Mouse (Mus musculus) layer of hippocampus, postnatal 36 days (tissue): ENCODE measurements around the gene Npas2. TPM values are rescaled to one million over a fixed set of nuclear protein-coding genes. Genes with fewer than 3 reads are reported as not detected.

Experiments used
- DNase-seq, 2 experiments: peaks; one replicate each; pipeline ENCODE4 v3.0.0; 2022
- total RNA-seq, 2 experiments: library from RNA; stranded (reverse); gene quantifications; 2 replicates each; pipeline ENCODE4 v1.2.3; 2021

Gene Npas2
- 10 to 100 TPM; 30.1 to 33.5 TPM for total RNA-seq

DNA sequence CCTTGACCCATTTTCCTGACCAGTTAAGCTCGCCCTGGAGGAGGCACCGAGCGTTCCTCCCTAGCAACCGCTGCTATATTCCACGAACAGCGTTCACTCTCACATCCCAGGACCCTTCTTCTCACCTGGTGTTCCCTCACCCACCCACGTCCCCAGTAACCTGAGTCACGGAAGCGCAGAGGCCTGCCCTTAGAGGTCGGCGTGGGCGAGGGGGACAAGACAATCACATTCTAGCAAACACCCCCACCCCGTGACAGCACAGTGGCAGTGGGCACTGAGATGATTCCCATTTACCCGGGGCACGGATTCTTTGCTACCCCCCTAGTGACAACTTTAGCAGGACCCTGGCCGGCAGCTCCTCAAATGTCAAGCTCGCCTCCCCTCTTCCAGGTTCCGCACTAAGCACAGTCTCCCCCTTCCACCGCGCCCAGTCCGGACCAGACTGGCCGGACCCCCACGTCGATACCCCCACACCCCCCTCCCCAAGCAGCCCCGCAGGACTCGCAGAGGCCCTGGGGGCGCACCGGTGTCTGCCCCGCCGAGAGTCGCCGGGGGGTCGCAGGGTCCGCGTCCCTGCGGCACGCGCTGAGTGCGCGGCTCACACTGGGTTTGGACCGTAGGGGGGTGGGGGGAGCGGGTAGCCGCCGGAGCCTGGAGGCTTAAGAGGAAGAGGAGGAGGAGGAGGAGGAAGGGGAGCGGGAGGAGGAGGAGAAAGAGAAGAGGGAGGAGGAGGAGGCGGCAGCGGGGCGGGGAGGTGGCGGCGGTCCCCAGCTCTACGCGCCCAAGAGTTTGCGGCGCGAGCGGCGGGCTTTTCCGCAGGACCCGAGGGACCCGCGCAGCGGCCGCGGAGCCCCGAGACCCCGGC lies at the start of gene Npas2:
Gene Npas2 (plus strand): TSS at position 735 of the 865 bp plus-strand sequence.
- peak in 1 of 2 experiments; percentile 28 for DNase-seq

DNA sequence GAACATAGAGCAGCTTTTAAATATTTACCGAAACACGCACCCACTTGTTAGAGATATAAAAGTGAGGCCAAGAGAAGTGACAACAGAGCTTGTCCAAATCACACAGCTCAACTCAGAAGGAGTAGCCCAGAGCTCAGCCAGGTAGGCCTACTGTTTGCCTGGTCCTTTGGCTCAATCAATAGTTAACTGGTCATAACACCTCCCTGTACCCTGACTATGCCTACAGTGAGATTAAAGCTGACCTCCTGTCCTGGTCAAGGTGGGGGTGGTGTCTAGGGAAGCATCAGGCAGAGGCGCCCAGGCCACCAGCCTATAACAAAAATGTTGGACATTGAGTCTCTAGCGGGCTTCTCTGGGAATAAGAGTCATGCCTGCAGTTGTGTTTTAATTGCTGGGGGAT lies 36.8 kb upstream of the Npas2 start:
- DNase-seq = no peak

DNA sequence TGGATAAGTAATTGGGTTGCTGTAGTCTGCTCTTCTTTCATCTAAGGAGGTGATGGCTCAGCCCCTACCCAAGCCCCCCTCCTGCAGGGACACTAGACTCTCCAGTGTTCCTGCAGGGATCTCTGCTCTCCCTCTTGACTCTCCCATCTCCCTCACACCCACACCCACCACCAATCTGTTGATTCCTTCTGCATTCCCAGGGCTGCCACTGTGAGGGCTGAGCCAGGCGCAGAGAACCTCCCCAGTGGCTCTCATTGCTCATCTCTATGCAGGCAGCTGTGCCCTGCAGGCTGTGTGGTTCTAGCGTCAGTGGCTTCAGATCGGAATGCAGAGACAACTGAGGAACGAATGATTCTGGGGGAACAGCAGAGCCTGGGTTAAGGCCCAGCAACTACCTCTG lies 33.4 kb upstream of the Npas2 start:
- DNase-seq = peak; percentile 24 to 41

DNA sequence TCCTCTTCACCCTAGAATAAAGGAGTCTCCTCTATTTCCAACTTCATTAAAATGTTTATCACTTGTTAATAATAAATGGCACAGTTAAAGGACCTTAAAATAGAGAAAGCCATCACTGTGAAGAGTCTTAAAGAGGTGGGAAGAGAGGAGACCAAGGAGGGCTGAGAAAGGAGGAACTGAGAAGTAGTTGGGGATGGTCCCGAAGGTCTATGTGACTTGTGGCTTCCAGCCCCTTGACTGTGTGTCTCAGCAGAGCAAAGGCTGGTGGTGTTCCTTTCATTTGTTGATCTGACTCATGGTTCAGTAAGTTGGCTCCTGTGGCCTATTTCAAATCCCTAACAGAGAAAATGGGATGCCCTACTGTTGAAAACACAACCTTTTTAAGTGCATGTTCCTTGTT lies 30.5 kb upstream of the Npas2 start:
- DNase-seq = no peak

DNA sequence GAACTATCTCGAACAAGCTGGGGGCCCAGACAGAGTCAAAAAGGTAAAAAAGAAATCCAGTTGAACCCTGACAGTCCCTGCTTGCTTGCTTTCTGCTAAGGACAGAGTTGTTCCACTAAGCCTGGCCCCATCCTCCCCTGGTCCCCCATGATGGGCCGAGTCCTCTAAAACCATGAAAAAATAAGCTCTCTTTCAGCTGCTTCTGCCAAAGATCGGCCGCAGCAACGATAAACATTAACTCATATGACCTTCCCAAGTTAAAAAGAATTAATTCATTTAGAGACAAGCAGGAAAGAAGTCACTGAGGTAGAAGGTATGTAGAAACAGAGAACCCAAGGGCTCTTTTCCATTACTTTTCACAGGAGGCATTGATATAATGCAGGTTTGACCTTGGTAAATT lies 16.8 kb upstream of the Npas2 start:
- no peak for DNase-seq

DNA sequence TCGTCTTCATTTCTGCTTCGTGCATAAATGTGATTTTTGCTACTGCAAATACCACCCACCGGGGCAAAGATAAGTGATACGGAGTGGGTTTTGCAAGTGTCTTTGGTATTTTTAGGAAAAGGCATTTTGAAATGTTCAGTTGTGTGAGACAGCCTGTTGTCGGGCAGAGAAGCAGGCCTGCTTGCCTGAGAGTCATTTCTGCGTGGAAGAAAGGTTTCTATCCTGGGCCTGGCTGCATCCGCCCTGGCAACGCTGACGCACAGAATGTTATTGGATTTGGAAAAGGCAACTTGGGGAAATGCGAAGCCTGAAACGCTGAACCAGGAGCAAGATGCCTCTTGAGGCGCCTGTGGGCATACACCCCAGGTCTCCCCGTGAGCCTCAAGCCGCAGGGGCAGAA lies 16.3 kb upstream of the Npas2 start:
- peak; percentile 50 to 55 for DNase-seq

DNA sequence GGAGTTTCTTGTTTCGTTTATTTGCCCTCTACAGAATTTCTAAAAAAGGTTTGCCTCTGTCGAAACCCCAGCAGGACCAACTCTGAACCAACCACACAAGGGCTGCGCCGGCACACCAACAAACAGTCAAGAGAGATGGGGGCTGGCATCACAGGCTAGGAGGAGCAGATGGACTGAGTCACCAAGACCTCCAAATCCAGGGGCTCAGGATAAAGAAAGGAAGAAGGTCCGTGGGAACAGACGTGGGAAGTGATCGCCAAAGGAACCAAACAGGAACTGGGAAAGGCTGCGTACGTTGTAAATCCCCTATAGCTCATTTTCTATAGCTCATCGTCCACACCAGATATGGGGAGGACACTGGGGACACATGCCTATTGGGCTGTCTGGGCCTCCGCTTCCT lies 13.7 kb upstream of the Npas2 start:
- no peak for DNase-seq

DNA sequence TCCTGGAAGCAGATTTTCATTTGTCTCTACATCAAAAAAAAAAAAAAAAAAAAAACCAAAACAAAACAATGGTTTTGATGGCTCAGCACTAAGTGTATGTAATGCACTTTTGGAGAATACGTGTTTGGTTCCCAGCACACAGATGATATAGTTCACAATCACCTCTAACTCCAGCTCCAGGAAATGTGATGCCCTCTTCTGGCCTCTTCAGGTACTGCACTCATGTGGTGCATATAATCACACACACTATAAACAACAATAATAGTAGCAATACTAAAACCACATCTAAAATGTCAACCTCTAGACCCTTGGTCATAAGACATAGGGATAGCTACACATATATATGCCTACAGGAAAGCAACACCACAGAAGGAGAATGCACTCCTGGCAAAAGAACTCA lies 13.0 kb upstream of the Npas2 start:
- DNase-seq = no peak

DNA sequence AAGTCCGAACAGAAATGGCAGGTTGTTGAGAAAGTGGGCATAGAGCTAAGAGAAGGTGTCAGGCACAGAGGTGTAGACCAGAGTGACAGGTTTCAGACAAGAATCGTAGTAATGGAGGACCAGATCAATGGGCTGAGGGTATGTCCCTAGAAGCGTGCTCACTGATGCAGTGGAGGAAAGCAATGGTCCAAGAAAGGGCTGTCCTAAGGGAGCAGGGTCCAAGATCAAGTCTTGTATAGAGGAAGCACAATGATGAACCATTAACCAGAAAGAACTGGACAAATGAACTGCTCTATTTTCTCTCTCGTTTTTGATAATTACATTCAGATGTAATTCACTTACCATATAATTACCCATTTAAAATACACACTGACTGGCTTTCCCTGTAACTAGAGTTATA lies 11.6 kb upstream of the Npas2 start:
- DNase-seq = no peak

DNA sequence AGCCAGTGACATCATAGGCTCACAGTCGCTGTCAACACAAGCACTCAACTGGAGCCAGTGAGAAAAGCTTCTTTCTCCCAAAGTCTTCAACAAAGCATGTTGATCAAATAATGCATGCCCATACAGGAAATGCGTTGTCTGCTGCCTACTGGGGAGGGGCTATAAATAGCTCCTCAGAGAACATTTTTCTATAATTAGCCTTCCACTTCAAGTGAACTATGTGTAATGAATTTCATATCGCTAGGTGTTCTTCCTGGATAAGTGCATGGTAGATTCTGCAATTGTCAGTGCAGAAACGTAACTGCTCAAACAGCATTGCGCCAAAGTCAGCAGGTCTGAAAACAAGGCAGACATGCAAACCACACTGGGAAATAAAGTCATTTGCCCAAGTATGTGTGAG lies 7.7 kb upstream of the Npas2 start:
- DNase-seq = no peak

DNA sequence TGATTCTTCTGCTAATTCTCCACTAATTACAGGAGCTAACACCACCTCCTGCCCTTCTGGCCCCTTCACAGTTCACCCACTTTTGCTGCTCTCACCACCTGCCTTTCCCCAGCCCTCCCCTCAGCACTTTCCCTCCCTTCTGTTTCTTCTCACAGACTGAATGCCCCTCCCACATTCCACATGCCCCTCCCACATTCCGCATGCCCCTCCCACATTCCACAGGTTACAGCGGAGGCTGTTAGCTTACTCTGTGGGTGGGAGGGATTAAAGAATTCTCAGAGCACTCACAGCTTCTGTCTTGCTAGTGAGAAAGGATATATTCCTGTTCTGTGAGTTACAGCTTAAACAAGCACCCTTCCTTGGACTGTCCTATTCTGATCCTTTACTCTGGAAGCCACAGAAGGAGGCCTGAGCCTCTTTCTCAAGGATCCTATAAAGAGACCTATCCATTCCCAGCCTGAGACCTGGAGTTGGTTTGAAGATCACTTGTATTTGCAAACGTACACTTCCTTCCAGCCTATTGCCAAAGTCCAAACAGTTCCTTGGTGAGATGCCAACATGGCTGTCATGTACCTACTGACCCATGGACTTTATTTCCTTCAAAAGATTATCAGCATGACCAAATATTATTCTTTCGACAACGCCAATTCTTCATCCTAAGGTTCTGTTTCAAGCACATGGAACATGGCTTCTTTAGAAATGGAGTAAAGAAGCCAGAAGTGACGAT lies 6.7 kb upstream of the Npas2 start:
- DNase-seq = no peak

DNA sequence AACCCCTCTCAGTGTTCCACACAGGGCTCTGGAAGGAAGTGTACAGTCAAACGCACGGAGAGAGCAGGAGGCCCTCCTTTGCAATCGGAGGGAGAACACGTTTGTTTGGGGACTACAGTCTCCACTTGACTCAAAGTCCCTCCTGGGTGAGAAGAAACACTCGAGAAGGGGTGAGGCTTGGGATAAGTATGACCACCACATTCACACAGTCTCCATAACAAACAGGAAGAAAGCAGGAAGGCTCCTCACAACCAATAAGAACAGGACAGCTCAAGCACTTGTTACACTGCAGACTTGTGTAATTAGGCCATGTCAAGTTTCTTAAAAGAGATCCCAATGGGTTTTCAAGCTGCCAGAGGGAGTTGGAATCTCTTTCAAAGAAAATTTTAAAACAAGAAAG lies 2.4 kb upstream of the Npas2 start:
- DNase-seq = no peak

DNA sequence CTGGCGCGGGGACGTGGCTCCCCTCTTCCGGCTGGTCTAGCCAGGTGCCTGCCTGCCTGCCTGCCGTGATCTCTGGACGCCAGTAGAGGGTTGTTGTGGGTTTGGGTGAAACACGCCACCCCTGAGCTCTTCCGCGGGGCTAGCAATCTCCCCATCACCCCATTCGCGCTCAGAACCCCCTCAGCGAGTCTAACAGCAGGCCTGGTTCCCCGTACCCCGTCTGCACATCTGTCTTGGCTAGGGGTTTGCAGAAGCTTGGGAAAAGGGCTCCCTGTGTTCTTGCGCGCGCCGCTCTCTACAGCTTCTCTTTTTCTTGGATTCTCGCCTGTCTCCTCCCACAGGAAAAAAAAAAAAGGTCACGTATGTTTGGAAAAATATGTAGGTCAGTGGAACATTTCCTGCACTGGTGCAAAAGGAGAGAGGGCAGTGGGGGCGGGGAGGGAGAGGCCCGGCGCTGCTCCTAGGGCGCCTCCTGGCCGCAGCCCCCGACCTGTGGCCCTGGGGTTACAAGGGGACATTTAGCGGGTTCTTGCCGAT lies 1.0 kb upstream of the Npas2 start:
- DNase-seq = peak; percentile 42 to 45

DNA sequence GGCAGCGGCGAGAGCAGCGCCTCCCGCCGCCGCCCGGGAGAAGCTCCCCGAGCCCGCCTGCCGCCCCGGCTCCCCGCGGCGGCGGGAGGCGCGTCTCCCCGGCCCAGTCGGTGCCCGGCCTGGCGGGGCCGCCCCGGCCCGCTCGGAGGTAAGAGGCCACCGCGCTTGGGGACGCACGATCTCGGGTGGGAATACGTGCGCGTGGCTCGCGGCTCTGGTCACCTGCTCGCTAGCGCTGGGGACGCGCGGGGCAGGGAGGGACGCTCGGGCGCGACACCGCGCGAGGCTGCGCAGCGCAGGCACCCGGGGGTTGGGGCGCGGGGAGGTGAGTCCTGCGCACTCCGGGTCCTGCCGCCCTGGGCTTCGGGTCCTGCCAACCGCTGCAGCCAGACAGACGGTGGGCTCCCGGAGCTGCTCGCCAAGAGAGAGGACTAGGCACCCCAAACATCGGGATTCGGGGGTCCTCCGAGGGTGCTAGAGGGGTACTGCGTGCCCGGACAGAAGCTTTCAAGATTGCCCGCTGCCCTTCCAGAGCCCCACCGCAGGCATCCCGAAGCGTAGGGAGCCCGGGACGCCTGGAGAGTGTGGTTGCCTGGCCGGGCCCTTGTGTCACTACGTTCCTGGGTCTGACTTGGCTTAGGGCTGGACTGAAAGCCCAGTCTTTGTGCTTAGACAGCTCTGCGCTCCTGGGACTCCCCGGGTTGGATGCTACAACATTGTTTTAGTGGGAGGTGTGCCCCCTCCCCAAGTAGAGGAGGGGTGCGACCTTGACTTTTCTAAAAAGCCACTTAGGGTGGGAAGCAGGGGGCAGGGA lies 538 bp downstream of the Npas2 start:
- DNase-seq = peak; percentile 55 to 60

DNA sequence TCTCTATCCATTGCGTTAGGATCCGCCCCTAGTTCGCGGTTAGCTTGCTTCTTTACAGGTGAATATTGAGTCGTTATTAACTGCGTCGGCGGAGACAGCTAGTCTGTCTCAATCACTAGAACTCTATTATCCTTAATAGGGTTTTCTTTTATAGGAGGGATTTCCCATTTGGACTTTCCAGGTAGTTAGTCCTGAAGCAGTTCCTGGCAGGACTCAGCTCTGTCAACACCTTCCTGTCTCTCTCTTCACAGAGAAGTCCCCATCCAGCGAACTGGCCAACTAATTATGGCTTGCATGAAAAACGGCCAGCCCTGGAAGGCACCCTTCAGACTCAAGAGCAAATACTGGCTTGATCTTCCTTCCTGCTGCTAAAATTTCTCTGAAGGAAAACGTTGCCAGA lies 1.4 kb downstream of the Npas2 start:
- no peak for DNase-seq

DNA sequence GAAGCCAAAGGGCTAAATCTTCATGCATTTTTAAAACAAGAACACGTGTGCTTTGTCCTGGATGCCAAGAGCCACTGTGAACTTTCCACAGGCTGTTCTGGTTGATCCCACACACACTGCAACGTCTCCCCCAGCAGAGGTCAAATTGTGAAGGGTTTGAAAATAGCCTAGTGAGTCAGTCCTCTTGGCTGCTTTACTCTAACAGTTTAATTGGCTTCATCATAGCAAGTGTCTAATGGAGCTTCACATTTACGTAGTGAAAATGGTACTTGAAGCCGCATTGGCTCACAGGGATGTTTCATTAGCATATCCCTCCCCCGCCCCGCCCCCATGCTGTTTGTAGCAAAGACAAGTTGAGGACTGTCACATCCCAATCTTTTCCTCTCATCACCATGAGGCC lies 2.6 kb downstream of the Npas2 start:
- no peak for DNase-seq

DNA sequence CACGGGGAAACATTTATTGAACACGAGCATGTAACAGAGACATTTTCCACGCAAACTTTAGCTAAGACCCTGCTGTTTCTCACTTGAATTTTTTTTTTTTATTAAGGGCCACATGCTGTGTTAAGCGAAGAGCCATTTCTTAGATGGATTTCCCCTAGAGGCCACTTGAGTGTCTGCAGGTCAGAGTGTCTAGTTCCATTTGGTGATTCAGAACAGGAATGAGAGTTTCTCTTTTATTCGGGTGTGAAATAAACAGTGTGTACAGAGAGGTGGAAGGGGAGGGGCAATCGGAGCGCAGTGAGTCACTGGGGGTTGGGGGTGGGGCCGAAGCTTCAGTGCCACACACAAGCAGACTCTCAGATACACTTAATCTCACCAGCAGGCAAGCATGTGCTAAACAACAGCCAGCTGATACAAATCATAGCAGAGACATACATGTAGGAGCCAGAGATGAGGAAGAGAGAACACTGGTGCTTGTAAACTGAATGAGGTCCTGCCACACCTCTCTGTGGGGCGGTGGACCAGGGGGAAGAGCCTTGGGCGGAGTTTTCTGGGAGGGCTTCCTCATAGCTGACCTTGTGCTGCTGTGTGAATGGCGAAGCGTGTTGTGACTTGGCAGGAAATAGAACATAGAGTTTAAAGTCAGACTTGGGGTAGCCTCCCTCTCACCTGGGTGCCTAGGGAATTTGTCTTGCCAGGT lies 3.3 kb downstream of the Npas2 start:
- no peak for DNase-seq

DNA sequence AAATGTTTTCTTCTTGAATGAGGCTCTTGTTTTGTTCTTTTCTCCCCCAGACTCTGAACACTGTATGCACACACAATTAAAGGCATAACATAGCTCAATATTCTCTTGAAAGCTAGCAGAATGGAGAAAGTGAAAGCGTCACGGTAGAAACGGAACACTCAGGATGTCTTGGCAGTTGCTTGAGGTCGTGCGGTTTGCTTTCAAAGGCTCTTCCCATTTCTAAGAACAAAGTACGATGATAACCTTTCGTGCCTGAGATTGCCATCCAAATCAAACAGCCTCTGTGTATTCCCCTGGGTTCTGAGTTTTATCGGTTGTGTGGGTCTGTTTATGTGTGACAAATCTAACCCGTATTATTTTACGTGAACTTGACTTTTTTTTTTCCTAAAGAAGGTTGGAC lies 11.5 kb downstream of the Npas2 start:
- no peak for DNase-seq

DNA sequence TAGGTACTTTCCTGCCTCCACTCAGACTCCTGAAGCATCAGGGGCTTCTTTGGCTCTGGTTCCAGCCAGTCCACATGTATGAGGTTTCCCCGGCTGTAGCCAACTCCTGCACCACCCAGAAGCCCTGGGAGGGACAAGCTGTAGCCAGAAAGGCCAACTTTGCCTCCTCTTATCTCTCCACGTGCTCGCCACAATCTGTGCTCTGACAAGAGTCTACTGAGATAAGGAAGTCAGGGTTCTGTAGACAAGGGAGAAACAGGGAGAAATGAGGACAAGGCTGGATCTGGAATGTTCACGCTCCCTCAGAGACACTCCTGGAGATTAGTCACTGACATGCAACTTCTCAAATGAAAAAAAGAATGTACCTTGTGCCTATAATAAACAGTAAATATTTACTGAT lies 12.2 kb downstream of the Npas2 start:
- no peak for DNase-seq

DNA sequence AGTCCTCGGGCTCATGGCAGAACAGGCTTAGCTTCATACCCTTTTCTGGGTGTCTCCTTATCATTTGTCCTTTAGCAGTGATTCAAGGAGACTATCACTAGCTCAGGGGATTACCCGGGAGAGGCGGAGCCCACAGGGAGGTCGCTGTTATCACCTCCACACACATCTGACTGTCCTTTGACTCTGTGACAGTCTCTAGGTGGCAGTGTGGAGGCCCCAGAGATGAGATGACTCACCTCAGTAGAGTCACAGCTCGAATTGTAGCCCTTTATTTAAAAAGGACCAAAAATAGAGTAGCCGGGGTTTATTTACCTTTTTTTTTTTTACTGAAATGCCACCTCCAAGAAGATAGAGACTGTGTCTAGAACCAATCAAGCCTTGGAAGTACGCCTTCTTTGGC lies 13.4 kb downstream of the Npas2 start:
- no peak for DNase-seq

DNA sequence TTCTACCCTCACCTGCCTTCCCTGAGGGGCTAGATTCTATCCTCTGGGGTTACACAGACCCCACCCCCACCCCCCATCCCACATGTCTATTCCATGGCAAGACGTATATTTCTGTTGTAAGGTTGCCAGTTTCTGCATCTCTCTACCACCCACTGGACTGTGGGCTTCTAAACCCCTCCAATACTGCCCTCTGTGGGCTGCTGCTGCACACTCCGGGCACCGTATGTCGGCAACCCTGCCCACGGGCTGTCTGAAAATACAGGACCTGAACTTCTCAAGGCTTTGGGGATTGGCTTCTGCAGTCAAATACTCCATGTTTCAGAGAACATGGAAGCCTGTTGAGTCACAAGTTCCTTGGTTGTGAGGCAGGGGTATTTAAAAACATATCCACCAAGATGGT lies 17.4 kb downstream of the Npas2 start:
- no peak for DNase-seq

DNA sequence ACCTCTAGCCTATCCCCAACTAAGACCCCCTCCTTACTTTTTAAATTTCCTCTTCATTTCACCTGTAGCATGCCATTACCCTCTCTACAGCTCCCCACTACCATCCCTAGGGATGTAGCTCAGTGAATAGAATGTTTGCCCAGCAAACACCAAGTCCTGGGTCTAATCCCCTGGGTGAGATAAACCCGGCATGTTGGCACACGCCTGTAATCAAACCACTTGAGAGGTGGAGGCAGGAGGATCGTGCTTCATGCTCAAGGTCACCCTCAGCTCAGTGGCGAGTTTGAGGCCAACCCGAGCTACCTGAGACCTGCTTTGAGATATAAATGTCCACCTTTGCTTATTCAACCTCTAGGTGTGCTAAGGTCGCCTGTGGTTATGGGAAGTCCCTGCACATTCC lies 19.5 kb downstream of the Npas2 start:
- no peak for DNase-seq
